Mouse (Mus musculus) erythroblast, embryonic 14.5 days (primary cell): Measurements from ENCODE around the gene Ahnak2. TPM values are rescaled to one million over a fixed set of nuclear protein-coding genes. Genes with fewer than 3 reads are reported as not detected.

ENCODE experiments used
- H3K27me3 ChIP-seq: 2 replicates; pipeline ENCODE4 v1.6.1; 2012; ENCODE audit warnings: inconsistent platforms; ENCODE audit not compliant: control insufficient read depth
- H3K36me3 ChIP-seq: 2 replicates; pipeline ENCODE4 v1.6.1; 2012; ENCODE audit warnings: mild to moderate bottlenecking, inconsistent platforms; ENCODE audit not compliant: control insufficient read depth
- H3K4me1 ChIP-seq: 2 replicates; pipeline ENCODE4 v1.6.1; 2012; ENCODE audit warnings: inconsistent platforms; ENCODE audit not compliant: control insufficient read depth
- H3K4me3 ChIP-seq: replicated peaks from 2 replicates; pipeline ENCODE3; 2012; ENCODE audit warnings: moderate library complexity, mild to moderate bottlenecking, inconsistent platforms
- H3K9me3 ChIP-seq: 2 replicates; pipeline ENCODE4 v1.6.1; 2012; ENCODE audit warnings: low read length, inconsistent platforms, mixed read lengths; ENCODE audit not compliant: control insufficient read depth
- GATA1 ChIP-seq: IDR thresholded peaks from 2 replicates; pipeline ENCODE4 v1.6.1; 2012; ENCODE audit warnings: low read length, inconsistent platforms, mixed read lengths
- TAL1 ChIP-seq: IDR thresholded peaks from 3 replicates; pipeline ENCODE4 v1.6.1; 2012; ENCODE audit warnings: low read length, inconsistent platforms, mixed read lengths
- polyA plus RNA-seq: library from polyadenylated mRNA; stranded (reverse); fragments of >175 nt; gene quantifications from 2 replicates; pipeline ENCODE4 v1.2.3, GENCODE M21; 2012

The Ahnak2 gene
- polyA plus RNA-seq, 1 experiment: 0.01 TPM

- Histone ChIP-seq H3K4me1 (no peaks in the 10 kb centered on the region), H3K27me3 (no peaks in the 10 kb centered on the region), H3K36me3 (no peaks in the 10 kb centered on the region), H3K4me3 (no peak overlapping the region), H3K9me3 (peaks cover 4% of the 10 kb centered on the region)
- no peak for TF ChIP-seq GATA1
- no peak for TF ChIP-seq TAL1
Observed at GRCm38 (mm10) chr12:112840209-112841086, 38.0 kb upstream of the Ahnak2 start.

GRCm38 (mm10) chr12:112835046-112835445, 32.6 kb upstream of the Ahnak2 start:
- H3K9me3 ChIP-seq: peaks cover 4% of the 10 kb centered on the region
- H3K4me1 ChIP-seq: peaks cover 28% of the 10 kb centered on the region
- peaks cover 12% of the 10 kb centered on the region for H3K36me3 ChIP-seq
- TF ChIP-seq GATA1: no peak
- TF ChIP-seq TAL1: no peak
- H3K27me3 ChIP-seq: no peaks in the 10 kb centered on the region
- H3K4me3 ChIP-seq: no peak overlapping the region

DNA sequence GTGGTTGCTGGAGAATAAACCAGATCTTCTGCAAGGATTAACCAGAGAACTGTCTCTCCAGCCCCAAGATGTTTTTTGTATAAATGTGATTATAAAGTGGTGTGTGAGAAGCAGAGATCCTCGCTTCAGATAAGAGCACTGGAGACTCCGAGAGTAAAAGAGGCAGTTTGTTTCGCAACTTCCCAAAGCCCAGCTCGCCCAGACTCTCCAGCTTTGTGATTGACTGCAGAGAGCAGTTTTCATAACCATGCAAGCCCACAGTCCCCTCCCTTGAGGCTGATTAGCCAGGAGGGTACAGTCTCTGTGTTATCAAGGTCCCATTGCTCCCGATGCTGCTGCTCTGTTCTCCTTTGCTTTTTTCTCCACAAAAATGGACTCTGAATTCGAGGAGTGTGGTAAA, 31.1 kb upstream of the Ahnak2 start:
- Histone ChIP-seq H3K4me3 (no peak overlapping the region), H3K36me3 (peaks cover 12% of the 10 kb centered on the region), H3K9me3 (no peaks in the 10 kb centered on the region), H3K4me1 (peaks cover 32% of the 10 kb centered on the region), H3K27me3 (no peaks in the 10 kb centered on the region)
- TF ChIP-seq GATA1 (peak; percentile 95), TAL1 (no peak)

- no peak for TF ChIP-seq TAL1
- TF ChIP-seq GATA1: no peak
- Histone ChIP-seq H3K4me3 (no peak overlapping the region), H3K36me3 (peaks cover 22% of the 10 kb centered on the region), H3K9me3 (no peaks in the 10 kb centered on the region), H3K27me3 (no peaks in the 10 kb centered on the region), H3K4me1 (peaks cover 39% of the 10 kb centered on the region)
Observed at GRCm38 (mm10) chr12:112832411-112832810, 30.0 kb upstream of the Ahnak2 start.

DNA sequence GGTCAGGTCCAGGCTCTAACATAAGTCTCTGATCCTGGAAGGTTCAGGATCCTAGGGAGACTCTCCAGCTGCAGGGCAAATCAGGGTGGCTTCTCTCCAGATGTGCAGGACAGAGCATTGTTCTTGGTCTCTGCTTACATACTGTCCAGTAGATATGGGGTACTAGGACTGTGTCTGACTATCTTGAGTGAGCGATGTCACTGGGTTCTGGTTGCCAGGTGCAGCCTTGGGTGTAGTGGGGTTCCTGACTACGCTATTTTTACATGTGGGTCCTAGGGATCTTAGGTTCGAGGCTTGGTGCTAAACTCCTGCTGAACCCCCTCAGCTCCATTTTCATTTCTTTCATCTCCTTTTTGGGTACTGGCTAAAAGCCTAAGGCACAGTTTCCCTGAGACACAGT, 28.1 kb upstream of the Ahnak2 start:
- Histone ChIP-seq H3K36me3 (peaks cover 41% of the 10 kb centered on the region), H3K27me3 (no peaks in the 10 kb centered on the region), H3K4me3 (peak overlapping the region; percentile 70), H3K4me1 (peaks cover 57% of the 10 kb centered on the region), H3K9me3 (no peaks in the 10 kb centered on the region)
- TF ChIP-seq GATA1: no peak
- TF ChIP-seq TAL1: no peak

- H3K4me1 ChIP-seq: peaks cover 60% of the 10 kb centered on the region
- peaks cover 44% of the 10 kb centered on the region for H3K36me3 ChIP-seq
- peak overlapping the region; percentile 70 for H3K4me3 ChIP-seq
- H3K27me3 ChIP-seq: no peaks in the 10 kb centered on the region
- H3K9me3 ChIP-seq: no peaks in the 10 kb centered on the region
- no peak for TF ChIP-seq TAL1
- no peak for TF ChIP-seq GATA1
Observed at GRCm38 (mm10) chr12:112830141-112830540, 27.7 kb upstream of the Ahnak2 start.

GRCm38 (mm10) chr12:112829244-112829864, 26.9 kb upstream of the Ahnak2 start, which contains the start of gene Cdca4:
Gene Cdca4, minus strand, starts transcription at chr12:112829423.
- H3K4me3 ChIP-seq: peak within 1 kb of the TSS; percentile 70
- H3K9me3 ChIP-seq: no peaks in the 10 kb centered on the region
- no peaks in the 10 kb centered on the region for H3K27me3 ChIP-seq
- peaks cover 52% of the 10 kb centered on the region for H3K36me3 ChIP-seq
- H3K4me1 ChIP-seq: peaks cover 68% of the 10 kb centered on the region
- TF ChIP-seq GATA1 (no peak), TAL1 (no peak)

- H3K4me1 ChIP-seq: peaks cover 73% of the 10 kb centered on the region
- peaks cover 59% of the 10 kb centered on the region for H3K36me3 ChIP-seq
- no peaks in the 10 kb centered on the region for H3K9me3 ChIP-seq
- no peaks in the 10 kb centered on the region for H3K27me3 ChIP-seq
- peak overlapping the region; percentile 70 for H3K4me3 ChIP-seq
- TF ChIP-seq GATA1 (no peak), TAL1 (no peak)
Observed at GRCm38 (mm10) chr12:112828501-112829243, 26.2 kb upstream of the Ahnak2 start.

GRCm38 (mm10) chr12:112825901-112826300, 23.4 kb upstream of the Ahnak2 start:
- Histone ChIP-seq H3K9me3 (no peaks in the 10 kb centered on the region), H3K4me1 (peaks cover 78% of the 10 kb centered on the region), H3K27me3 (no peaks in the 10 kb centered on the region), H3K36me3 (peaks cover 74% of the 10 kb centered on the region), H3K4me3 (peak overlapping the region; percentile 70)
- TF ChIP-seq TAL1 (no peak), GATA1 (no peak)
